Mouse (Mus musculus): ENCODE measurements around the gene Ift43.

Gene Ift43

DNA sequence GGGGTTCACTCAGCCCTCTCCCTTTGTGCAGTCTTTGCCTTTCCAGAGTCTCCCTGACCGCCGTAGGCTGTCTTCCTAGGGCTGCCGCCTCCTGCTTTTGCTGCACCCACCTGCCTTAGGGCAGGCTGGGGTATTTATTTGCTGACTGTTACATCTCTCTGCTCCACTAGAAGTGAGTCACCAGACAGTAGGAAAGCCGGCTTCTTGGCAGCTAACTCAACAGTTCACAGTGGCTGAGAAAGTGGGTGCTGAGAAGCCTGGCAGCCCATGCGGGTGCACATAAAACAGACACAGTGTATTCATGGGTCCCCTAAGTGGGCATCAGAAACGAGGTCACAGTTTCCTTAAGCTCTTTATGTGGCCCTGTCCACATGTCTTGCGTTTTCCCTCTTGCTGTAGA, 3.5 kb downstream of the Ift43 start:
- Histone ChIP-seq H3K9me3 (ENCODE audit: low read length) (no peaks in the 10 kb centered on the region), H3K27me3 (ENCODE audit: insufficient read depth, low read length) (peaks cover 15% of the 10 kb centered on the region), H3K4me3 (replicated peaks; ENCODE audit: low read length) (no peak overlapping the region), H3K36me3 (ENCODE audit: insufficient read depth, low read length) (peaks cover 9% of the 10 kb centered on the region; the same call in 1 of the 2 replicates), H3K4me1 (replicated peaks; ENCODE audit: low read depth, low read length) (peaks cover 10% of the 10 kb centered on the region)
- TF ChIP-seq CTCF (conservative IDR thresholded peaks at IDR 0.05; ENCODE audit: low read length) (no peak), NANOG (IDR thresholded peaks at IDR 0.05; ENCODE audit: borderline replicate concordance, low read length) (no peak), POU5F1 (IDR thresholded peaks at IDR 0.05; ENCODE audit: borderline replicate concordance, low read length) (no peak)

DNA sequence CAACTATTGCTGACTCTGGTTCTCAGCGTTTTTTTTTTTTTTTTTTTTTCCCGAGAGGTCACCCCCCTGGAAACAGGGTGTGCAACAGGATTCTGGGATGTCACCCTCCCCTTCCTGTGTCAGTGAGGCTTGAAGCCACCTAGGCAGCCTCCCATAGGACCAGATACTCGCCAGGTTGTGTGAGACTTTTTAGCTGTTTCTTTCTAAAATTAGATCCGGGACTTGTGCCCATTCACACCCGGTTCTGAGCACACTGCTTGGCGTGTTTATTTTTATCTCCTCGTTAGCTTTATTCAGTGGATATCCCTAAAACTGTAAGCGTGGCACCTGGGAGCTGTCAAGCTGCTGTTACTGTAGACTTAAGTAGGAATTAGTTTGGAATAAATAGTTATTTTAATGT, 4.2 kb downstream of the Ift43 start:
- TF ChIP-seq NANOG (IDR thresholded peaks at IDR 0.05; ENCODE audit: borderline replicate concordance, low read length) (no peak), CTCF (conservative IDR thresholded peaks at IDR 0.05; ENCODE audit: low read length) (no peak), POU5F1 (IDR thresholded peaks at IDR 0.05; ENCODE audit: borderline replicate concordance, low read length) (no peak)
- Histone ChIP-seq H3K36me3 (ENCODE audit: insufficient read depth, low read length) (peaks cover 9% of the 10 kb centered on the region; the same call in 1 of the 2 replicates), H3K4me3 (replicated peaks; ENCODE audit: low read length) (no peak overlapping the region)

DNA sequence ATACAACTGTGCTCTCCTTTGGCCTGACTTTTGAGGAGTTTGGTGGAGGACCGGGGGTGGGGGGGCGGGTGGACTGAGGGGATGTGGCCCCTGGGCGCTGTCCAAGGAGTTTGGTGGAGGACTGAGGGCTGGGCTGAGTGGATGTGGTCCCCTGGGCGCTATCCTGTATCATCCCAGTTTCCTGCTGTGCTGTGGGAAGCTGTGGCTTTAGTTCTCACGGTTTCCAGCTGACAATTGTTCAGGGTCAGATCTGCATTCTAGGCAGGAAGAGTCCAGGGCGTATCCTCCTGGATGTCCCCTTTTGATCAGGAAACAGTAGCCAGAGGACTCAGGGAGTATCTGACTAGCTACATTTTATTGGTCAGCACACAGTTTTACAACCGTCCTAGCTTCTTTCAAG, 5.7 kb downstream of the Ift43 start:
- Histone ChIP-seq H3K9me3 (ENCODE audit: low read length) (no peaks in the 10 kb centered on the region), H3K4me1 (replicated peaks; ENCODE audit: low read depth, low read length) (peaks cover 9% of the 10 kb centered on the region), H3K27me3 (ENCODE audit: insufficient read depth, low read length) (0 out of 2 replicates have a peak, but pooled peaks cover 3% of the 10 kb centered on the region), H3K4me3 (replicated peaks; ENCODE audit: low read length) (no peak overlapping the region), H3K36me3 (ENCODE audit: insufficient read depth, low read length) (peaks cover 9% of the 10 kb centered on the region; the same call in 1 of the 2 replicates)
- TF ChIP-seq POU5F1 (IDR thresholded peaks at IDR 0.05; ENCODE audit: borderline replicate concordance, low read length), result no peak
- TF ChIP-seq CTCF (conservative IDR thresholded peaks at IDR 0.05; ENCODE audit: low read length), result no peak
- no peak for TF ChIP-seq NANOG (IDR thresholded peaks at IDR 0.05; ENCODE audit: borderline replicate concordance, low read length)

More for the DNA sequence above, 4.2 kb downstream of the Ift43 start:
- peaks cover 10% of the 10 kb centered on the region for H3K4me1 ChIP-seq (replicated peaks; ENCODE audit: low read depth, low read length)
- H3K27me3 ChIP-seq (ENCODE audit: insufficient read depth, low read length), result peaks cover 11% of the 10 kb centered on the region
- H3K9me3 ChIP-seq (ENCODE audit: low read length), result no peaks in the 10 kb centered on the region

DNA sequence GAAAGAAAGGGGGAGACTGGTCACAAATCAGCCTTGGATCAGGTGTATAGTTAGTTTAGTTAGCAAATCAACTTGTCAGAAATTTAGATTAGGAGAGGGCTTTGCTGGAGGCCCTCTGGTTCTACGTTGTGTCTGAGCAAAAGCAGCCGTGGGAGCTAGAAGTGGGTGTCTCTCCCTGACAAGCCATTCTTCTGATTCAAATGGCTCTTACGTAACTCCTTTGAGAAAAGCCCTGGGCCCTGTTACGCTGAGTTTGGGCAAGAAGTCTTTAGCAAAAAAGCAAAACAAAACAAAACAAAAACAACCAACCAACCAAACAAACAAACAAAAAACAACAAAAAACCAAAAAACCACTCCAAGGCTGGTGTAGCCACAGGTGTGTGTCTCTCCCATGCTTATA, 8.4 kb downstream of the Ift43 start:
- Histone ChIP-seq H3K4me1 (replicated peaks; ENCODE audit: low read depth, low read length) (peaks cover 5% of the 10 kb centered on the region; the same call in 1 of the 2 replicates), H3K4me3 (replicated peaks; ENCODE audit: low read length) (no peak overlapping the region), H3K9me3 (ENCODE audit: low read length) (no peaks in the 10 kb centered on the region), H3K27me3 (ENCODE audit: insufficient read depth, low read length) (0 out of 2 replicates have a peak, but pooled peaks cover 3% of the 10 kb centered on the region), H3K36me3 (ENCODE audit: insufficient read depth, low read length) (peaks cover 5% of the 10 kb centered on the region; the same call in 1 of the 2 replicates)
- TF ChIP-seq CTCF (conservative IDR thresholded peaks at IDR 0.05; ENCODE audit: low read length), result no peak
- no peak for TF ChIP-seq NANOG (IDR thresholded peaks at IDR 0.05; ENCODE audit: borderline replicate concordance, low read length)
- no peak for TF ChIP-seq POU5F1 (IDR thresholded peaks at IDR 0.05; ENCODE audit: borderline replicate concordance, low read length)

DNA sequence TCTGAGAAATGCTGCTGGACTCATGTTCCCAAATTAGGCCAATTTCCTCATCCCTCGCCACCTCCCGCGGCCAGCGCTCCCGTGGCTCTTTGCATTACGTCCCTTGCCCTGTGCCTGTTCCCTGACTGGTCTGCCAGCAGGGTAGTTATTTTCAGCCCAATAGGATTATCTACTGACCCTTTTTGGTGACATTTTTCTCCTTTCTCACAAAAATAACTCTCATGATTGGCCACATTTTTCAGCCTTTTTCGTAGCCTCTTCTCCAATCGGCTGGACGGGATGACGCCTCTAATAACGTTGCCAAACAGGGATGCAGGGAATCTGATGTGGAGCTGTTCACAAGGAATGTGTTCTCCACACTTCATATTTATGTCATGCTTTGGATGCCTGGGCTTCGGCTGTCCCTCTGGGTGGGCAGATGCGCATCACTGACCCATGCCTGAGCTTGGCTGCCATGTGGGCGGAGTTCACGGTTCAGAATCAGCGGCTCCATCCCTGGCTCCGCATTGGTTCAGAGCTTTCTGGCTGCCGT, 9.3 kb downstream of the Ift43 start:
- no peak for TF ChIP-seq POU5F1 (IDR thresholded peaks at IDR 0.05; ENCODE audit: borderline replicate concordance, low read length)
- TF ChIP-seq CTCF (conservative IDR thresholded peaks at IDR 0.05; ENCODE audit: low read length), result no peak
- no peak for TF ChIP-seq NANOG (IDR thresholded peaks at IDR 0.05; ENCODE audit: borderline replicate concordance, low read length)
- peaks cover 5% of the 10 kb centered on the region; the same call in 1 of the 2 replicates for H3K4me1 ChIP-seq (replicated peaks; ENCODE audit: low read depth, low read length)

DNA sequence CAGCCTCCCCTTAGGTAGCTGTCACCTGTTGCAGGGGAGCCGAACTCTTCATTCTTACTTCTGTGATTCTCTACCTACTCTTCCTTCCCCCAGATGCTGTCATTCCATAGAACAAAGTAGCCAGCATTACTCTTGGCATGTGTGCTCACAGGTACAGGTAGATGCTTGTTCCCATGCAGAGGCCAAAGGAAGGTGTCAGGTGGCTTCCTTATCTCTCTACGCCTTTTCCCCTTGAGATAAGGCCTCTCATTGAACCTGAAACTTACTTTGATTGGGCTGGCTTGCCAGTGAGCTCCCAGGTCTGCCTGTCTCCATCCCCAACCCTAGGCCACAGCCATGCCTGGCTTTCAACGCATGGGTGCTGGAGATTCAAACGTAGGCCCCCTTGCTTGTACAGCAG, 11.7 kb downstream of the Ift43 start:
- TF ChIP-seq NANOG (IDR thresholded peaks at IDR 0.05; ENCODE audit: borderline replicate concordance, low read length), result no peak
- no peak for TF ChIP-seq POU5F1 (IDR thresholded peaks at IDR 0.05; ENCODE audit: borderline replicate concordance, low read length)
- TF ChIP-seq CTCF (conservative IDR thresholded peaks at IDR 0.05; ENCODE audit: low read length), result no peak
- Histone ChIP-seq H3K4me1 (replicated peaks; ENCODE audit: low read depth, low read length) (peaks cover 5% of the 10 kb centered on the region; the same call in 1 of the 2 replicates), H3K36me3 (ENCODE audit: insufficient read depth, low read length) (no peaks in the 10 kb centered on the region; the same call in 1 of the 2 replicates), H3K4me3 (replicated peaks; ENCODE audit: low read length) (no peak overlapping the region), H3K27me3 (ENCODE audit: insufficient read depth, low read length) (0 out of 2 replicates have a peak, but pooled peaks cover 3% of the 10 kb centered on the region), H3K9me3 (ENCODE audit: low read length) (no peaks in the 10 kb centered on the region)

More for the DNA sequence above, 9.3 kb downstream of the Ift43 start:
- Histone ChIP-seq H3K27me3 (ENCODE audit: insufficient read depth, low read length) (0 out of 2 replicates have a peak, but pooled peaks cover 3% of the 10 kb centered on the region), H3K36me3 (ENCODE audit: insufficient read depth, low read length) (no peaks in the 10 kb centered on the region; the same call in 1 of the 2 replicates), H3K9me3 (ENCODE audit: low read length) (no peaks in the 10 kb centered on the region), H3K4me3 (replicated peaks; ENCODE audit: low read length) (no peak overlapping the region)

DNA sequence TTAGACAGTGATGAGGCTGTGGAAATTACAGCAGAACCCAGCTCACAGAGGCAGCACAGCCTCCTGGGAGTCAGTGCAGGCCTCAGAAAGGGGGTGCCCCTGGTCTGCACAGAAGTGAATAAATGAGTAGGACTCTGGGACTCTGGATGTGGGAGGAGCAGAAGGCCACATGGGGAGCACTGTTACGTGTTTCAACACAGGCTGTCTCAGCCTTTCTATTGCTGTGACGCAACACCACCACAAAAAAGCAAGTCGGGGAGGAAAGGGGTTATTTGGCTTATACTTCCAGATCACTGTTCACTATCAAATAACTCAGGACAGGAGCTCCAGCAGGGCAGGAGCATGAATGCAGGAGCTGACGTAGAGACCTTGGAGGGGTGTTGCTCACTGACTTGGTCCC, 13.5 kb downstream of the Ift43 start:
- Histone ChIP-seq H3K4me3 (replicated peaks; ENCODE audit: low read length) (no peak overlapping the region), H3K36me3 (ENCODE audit: insufficient read depth, low read length) (no peaks in the 10 kb centered on the region), H3K4me1 (replicated peaks; ENCODE audit: low read depth, low read length) (peaks cover 5% of the 10 kb centered on the region; the same call in 1 of the 2 replicates), H3K27me3 (ENCODE audit: insufficient read depth, low read length) (0 out of 2 replicates have a peak, but pooled peaks cover 3% of the 10 kb centered on the region), H3K9me3 (ENCODE audit: low read length) (no peaks in the 10 kb centered on the region)
- TF ChIP-seq POU5F1 (IDR thresholded peaks at IDR 0.05; ENCODE audit: borderline replicate concordance, low read length) (no peak), CTCF (conservative IDR thresholded peaks at IDR 0.05; ENCODE audit: low read length) (no peak), NANOG (IDR thresholded peaks at IDR 0.05; ENCODE audit: borderline replicate concordance, low read length) (no peak)

DNA sequence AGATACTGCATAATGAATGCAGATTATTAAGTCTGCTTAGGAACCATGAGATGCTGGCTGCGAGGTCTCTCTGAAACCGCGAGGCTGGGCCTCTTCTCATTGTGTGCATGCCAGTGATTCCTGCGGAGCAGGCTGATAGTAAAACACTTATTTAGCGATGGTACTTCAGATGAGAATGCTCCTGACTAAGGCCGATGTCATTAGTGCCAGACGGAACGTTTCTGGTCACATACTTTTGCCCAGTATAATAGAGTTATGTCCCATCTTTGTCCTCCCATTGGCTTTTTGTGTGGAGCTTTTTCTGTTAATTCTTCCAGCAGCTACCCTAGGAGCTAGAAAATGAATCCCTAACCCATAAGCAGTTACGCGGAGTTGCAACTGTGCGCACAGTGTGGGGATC, 15.4 kb downstream of the Ift43 start:
- H3K27me3 ChIP-seq (ENCODE audit: insufficient read depth, low read length), result no peaks in the 10 kb centered on the region
- TF ChIP-seq POU5F1 (IDR thresholded peaks at IDR 0.05; ENCODE audit: borderline replicate concordance, low read length) (no peak), CTCF (conservative IDR thresholded peaks at IDR 0.05; ENCODE audit: low read length) (no peak), NANOG (IDR thresholded peaks at IDR 0.05; ENCODE audit: borderline replicate concordance, low read length) (no peak)
- H3K4me1 ChIP-seq (replicated peaks; ENCODE audit: low read depth, low read length), result no peaks in the 10 kb centered on the region
- H3K9me3 ChIP-seq (ENCODE audit: low read length), result no peaks in the 10 kb centered on the region
- no peaks in the 10 kb centered on the region for H3K36me3 ChIP-seq (ENCODE audit: insufficient read depth, low read length)
- H3K4me3 ChIP-seq (replicated peaks; ENCODE audit: low read length), result no peak overlapping the region
